Mouse (Mus musculus) kidney, adult 8-10 months (tissue): ENCODE measurements at regions not wholly inside any gene's neighbourhood (a gene's known extent, or its start where the extent isn't known, plus 50 kb on each side); places are given as distances from the start of the nearest gene placed in this dataset.
A peak's percentile ranks its signal among the peaks of the same experiment; 100 is the strongest.

ENCODE experiments used
- DNase-seq, 2 experiments: peaks; one replicate each; pipeline ENCODE4 v3.0.0; 2022

DNA sequence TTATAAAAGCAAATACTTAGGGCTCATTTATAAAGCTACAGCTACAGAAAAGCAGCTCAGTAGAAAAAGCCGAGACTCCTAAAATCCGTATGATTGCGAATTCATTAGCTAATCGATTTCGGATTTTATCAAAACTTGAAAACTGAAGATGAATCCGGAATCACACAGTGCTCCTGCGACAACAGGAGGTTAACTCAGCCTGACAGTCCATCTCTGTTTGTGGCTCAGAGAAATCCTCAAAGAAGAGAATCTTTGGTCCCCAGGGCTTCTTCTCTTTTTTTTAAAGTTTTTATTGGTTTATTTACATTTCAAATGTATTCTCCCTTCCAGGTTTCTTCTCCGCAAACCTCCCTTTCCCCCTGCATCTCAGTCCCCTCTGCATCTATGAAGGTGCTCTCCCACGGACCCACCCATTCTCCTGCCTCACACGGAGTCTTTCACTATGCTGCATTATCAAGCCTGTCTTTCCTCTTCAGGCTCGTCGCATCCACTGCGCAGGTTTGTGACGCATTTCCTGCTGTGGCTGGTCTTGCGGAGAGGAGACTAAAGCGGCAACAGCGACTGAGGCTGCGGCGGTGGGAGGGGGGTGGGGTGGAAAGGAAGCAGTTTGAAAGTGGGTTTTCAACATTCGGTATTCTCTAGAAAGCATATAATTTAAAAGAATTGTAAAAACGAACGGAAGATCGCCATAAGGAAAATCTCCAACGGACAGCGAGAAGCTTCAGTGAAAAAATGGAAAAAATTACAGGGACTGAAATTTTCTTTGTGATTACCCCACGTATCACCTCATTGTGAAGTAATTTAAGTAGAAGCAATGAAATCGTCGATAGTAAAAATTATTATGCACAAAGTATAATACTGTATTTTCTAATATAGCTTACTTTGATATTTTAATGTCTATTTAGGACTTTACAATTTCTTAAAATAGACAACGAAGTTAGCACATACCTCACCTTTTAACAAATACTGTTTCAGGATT, 482.5 kb upstream of the Snrpn start:
- peak; percentile 2 to 4 for DNase-seq

- peak in 1 of 2 experiments; percentile 5 for DNase-seq
Measured at GRCm38 (mm10) chr7:60617070-60617674, 477.2 kb upstream of the Snrpn start.
